Mouse (Mus musculus) kidney, postnatal 14 days (tissue): ENCODE measurements around the gene Magi3.

ENCODE experiments used
- DNase-seq: peaks from one replicate; pipeline ENCODE4 v3.0.0; 2022; ENCODE audit warnings: mixed read lengths

Gene Magi3

DNA sequence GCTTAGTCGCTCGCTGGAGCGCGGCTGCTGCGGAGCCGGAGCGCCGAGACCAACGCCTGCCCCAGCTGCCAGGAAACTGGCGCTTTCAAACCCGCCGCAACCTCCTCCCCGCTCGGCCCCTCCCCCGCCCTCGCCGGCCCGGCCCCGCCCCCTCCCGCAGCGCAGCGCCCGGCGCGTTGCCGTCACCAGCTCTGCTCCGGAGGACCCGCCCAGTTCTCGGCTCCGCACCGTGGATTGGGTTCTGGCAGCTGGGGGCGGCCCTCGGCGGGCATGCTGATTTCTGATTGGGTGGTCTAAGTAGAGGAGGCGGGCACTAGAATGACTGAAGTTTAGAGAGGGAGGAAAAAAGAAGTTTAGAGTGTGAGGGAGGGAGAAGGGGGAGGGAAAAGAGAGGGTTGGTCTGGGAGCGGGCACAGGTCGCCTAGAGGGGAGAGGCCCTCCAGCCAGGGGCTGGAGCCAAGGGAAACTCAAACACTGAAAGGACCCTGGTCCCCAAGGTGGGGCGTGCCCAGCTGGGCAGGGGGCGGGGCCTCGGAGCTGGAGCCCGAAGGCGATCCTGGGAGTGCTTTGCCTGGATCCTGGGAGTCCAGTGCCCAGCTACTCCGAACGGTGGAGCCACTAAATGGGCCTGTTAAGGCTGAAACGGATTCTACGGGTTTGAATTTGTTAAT lies at the start of gene Magi3:
TSS of gene Magi3 (minus strand) at position 80 of the 671 bp plus-strand sequence.
- DNase-seq = peak; percentile 99

DNA sequence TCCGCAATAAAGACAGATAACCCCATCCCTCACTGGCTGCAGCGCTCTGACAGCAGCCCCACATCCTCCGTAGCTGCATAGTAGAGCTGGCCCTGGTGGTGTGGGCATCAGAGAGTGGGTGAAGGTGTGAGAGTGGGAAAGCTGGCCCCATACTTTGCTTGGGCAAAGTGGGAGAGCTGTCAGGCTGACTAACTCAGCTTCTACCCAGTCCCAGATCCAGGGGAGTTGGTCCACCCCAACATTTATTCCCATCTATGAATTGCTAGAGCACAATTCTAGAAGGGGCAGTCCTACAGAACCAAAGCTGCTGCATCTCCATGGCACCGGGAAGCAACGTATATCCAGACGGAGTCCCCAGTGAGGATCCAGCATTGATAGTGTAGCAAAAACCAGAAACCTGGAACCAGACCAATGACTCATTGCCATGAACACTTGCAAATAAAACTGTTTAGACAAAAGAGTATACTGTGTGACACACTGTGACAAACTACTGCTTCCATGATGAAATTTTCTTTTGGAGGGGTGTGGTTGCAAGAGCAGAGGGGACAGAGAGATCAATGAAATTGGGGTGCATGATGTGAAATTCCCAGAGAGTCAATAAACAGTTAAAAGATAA lies 44.5 kb upstream of the Magi3 start:
- no peak for DNase-seq

DNA sequence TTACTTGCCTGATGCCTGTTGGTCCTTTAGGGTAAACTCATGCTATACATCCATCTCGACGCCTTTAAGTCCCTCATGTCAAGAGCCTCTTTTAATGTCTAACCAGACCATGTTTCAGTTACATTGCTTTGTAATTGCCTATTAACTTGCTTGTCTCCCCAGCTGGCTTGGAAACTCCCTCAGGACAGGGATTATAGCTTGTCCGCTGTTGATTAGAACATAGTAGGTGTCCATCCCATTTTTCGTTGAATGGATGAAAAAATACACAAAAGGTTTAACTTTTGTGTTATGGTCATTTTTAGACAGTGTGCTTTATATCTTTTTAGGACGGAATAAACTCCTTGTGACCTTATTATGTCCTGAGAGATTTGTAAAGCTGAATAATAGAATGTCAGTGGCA lies 40.0 kb upstream of the Magi3 start:
- DNase-seq = no peak

DNA sequence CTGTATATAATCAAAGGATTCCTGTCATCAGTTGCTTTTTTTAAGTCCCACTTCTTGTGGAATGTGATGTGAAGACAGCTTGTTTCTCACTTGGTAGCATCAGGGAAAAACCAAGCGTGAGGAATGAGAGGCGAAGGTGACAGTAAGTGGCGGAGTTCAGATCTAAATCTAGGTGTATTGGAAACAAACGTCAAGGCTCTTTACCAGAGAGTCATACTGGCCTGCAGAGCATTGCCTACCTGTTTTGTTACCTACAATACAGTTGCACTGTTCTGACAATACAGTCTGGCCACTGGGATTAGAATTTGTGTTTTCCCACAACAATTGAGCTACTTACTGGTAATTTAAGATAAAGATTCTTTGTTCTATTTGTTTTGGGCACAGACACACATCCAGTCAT lies 39.0 kb upstream of the Magi3 start:
- no peak for DNase-seq

DNA sequence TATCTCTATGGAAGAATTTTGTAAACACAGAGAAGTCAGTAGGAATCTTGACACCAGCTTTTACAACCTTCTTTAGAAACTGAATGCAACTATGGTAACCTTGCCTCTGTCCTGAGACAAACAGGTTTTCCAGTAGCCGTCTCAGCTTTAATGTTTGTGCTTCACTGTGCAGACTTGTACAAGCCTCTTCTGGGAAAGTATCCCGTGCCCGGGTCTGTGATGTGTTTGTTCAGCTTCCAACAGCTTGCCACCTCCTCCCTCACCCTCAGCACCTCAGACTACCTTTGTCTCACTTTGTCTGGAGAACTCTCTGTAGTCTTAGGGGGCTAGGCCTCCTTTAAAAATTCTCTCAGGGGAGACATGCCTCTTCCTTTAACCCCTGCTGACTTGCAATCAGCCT lies 36.9 kb upstream of the Magi3 start:
- DNase-seq = no peak

DNA sequence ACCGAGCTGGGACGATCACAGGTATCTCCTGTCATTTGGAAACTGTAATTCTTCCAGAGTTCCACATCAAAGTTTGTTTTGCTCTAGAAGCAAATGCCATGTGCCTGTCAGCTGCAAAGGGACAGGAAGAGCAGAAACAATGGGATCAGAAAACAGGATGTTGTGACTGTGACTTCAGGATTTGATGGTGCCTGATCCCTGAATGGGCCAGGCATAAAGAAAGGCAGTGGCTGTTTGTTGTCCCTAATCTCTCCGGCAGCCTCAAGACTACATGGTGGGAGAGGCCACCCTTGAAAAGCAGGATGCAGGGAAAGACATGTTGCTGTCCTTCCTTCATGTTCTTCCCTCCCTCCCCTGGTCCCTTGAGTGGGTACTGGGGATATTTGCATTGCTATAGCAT lies 33.6 kb upstream of the Magi3 start:
- peak; percentile 8 for DNase-seq

DNA sequence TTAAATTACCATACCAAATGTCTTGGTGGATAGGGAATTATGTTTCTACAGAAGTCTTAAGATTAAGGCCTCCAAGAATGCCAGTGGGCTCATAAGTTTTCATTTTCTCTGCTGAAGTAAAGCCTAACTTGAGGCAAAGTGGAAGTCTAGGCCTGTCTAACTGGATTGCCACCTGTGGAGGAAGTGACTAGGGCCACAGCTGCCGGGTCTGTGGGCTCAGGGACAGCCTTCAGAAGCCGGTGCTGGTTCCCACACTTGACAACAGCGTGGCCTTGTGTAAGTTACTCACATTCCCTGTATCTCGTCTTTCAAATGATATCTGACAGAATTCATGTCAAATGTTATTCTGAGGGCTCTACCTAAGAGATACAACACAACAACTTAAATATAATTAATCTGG lies 27.7 kb upstream of the Magi3 start:
- DNase-seq = no peak

DNA sequence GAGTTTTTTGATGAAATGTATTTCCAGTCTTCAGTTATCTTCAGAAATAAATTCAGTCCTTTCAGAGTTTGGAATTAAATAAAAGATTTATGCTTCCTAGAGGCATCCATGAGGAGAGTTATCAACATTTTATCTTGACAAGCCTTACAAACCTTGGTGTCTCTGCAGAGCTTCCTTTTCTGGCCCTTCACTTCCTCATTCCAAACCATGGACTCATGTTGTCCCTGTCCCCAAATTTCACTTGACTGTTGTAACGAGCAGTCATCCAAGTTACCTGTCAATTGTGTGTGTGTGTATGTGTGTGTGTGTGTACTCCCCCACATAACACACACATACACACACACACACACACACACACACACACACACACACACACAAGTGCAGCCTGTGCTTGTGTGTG lies 26.9 kb upstream of the Magi3 start:
- no peak for DNase-seq

DNA sequence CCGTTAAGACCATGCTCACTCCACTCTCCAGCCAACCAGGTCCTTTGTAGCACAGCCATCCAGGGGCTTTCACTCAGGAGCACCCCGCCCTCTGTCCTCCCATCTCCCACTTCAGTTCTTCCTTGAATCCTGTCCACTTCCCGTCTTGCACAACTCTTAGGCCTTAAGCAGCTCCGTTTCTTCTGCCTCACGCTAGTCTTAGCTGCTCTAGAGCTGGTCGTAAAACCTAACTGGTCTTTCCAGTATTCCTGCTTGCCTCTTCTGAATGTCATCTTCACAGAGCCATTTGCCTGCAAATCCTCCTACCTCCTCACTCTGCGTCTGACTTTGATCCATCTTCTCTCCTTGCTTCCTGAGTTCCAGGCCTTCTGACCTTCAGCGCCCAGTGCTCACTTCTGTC lies 24.2 kb upstream of the Magi3 start:
- no peak for DNase-seq

DNA sequence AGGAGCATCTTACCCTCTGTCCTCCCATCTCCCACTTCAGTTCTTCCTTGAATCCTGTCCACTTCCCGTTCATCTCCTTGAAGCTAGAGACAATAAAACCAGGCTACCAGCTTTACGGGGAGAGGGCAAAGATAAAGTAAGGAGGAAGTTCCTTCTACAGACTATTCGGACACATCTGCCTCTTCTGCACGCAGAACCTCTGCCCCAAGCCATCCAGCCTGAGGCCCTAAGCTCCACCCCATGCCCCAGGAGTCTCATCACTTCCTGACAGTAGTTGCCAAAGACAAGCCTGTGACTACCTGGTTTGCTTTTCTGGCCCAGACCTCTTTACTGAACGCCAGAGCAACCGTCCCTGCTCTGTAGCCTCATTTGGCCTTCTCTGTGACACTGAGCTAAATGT lies 23.8 kb upstream of the Magi3 start:
- DNase-seq = no peak

DNA sequence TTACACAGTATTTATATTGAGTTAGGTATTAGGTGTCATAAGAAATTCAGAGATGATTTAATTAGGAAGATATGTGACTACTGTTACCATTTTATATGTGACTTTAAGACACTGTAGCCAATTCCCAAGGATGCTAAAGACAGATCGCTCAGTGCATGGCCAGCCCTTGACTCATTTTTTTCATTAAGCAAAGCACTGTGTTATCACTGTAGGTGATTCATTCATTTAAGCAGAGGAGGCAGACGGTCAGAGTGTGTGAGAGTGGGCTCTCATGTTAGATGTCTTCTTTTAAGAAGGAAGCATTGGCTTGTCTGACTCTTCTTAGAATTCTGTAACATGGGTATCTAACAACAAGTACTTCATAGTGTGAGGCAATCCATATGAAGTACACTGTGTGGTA lies 19.6 kb upstream of the Magi3 start:
- DNase-seq = no peak

DNA sequence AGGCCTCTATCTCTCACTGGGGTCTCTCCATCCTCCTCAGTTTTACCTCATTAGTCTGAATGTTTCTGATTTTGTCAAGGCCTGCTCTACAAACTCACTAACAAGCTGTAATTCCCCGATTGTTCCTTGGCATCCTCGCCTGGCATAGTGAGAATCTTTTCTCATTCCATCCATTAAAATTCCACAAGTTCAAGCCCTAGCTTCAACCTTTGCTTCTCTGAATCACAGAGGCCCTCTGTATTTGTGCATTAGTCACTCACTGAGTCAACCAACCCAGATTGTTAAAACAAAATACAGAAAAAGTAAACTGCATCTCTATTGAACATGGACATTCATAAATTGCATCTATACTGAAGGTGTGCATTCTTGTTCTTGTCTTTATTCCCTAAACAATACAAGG lies 19.2 kb upstream of the Magi3 start:
- no peak for DNase-seq

DNA sequence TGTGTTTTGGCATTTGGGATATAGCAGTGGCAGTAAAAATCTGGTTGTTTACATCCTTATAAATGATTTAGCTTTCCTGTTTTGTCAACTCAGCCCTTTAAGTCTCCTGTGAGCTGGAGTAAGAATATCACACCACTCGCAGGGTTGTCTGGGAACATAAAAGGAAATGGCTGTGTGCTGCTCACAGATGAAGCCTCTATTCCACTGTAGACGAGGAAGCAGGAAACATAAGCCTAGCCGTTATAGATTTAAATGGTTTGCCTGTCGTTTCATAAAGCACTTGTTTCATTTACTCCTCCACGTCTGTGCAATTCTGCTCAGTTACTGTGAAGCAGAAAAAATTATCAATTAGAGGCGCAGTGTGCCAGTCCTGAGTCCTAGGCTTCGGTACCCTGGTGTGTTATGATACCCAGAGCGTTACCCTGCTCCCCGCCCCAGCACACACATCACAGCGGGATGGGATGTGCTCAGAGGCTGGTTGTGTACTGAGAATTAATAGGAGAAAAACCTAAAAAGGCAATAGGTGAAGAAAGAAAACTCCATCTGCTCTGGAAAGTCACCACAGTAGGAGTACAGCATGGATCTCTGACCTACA lies 17.8 kb upstream of the Magi3 start:
- no peak for DNase-seq

DNA sequence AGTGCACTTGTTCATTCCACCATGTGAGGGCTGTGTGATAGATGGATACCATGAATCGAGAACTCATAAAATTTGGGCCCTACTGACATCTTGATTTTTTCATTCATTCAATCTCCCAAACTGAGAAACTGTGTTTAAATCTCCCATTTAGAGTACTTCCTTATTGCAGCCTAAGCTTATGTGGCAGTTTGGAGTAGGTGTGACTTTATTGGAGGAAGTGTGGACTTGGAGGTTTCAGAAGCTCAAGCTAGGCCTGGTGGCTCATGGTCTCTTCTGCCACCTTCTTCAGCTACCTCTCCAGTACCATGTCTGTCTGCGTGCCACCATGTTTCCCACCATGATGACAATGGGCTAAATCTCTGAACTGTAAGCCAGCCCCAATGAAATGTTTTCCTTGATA lies 15.9 kb upstream of the Magi3 start:
- no peak for DNase-seq

DNA sequence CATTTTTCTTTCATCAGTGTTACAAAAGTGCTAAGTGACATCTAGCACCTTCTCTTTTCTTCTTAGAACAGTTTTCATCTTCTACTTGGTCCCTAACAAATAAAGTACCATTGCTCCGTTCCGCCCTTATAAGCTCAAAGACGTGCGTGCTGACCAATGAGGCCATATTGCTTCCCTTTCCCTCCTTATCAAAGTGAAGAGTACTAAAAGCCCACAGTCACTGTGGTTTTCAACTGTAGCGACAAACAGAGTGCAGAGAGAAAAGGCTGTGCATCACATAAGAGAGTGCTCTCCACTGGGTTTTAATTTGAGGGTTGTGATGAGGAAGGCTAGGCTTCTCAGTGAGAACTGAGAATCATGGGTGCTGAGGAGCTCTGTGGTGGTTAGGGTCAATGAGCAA lies 14.9 kb upstream of the Magi3 start:
- no peak for DNase-seq

DNA sequence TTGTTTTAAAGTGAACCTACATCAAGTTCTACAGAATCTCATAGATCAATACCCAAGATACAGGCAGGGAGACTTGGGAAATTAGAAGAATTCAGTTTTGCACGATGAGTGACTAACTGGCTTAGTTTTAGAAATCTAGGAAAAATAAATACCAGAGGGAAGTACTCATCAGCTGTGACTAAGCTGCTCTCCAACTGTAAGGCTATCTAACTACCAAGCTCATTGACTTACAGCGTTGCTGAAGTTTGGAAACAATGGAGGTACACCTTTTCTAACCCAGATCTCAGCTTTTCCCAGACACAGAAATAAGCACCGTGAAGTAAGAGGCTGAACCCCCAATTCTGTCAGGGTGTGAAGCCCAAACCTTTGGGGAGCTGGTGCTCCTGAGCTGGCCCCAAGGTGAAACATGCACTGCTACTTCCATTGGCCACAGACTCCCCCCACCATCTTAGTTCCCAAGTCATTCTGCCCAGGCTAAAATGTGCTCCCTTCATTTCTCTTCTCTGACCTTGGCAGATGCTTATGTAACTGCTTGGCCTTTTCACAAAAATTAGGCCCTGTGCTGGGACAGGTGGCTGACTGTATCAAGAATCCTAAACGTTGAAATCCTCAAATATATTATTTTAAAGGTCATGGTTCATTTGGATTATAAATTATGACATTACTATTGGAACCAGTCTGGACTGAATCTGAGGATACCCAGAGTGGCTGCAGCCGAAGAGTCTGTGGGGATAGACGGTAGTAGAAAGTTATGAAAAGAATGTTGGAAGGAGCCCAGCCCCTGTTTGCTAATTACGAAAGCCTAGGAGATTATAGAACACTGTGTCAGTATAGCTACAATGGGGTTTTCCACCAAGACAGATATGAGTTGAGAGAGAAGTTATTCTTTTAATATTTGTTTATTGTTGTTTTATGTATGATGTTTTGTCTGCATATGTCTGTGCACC lies 13.5 kb upstream of the Magi3 start:
- DNase-seq = peak; percentile 27

DNA sequence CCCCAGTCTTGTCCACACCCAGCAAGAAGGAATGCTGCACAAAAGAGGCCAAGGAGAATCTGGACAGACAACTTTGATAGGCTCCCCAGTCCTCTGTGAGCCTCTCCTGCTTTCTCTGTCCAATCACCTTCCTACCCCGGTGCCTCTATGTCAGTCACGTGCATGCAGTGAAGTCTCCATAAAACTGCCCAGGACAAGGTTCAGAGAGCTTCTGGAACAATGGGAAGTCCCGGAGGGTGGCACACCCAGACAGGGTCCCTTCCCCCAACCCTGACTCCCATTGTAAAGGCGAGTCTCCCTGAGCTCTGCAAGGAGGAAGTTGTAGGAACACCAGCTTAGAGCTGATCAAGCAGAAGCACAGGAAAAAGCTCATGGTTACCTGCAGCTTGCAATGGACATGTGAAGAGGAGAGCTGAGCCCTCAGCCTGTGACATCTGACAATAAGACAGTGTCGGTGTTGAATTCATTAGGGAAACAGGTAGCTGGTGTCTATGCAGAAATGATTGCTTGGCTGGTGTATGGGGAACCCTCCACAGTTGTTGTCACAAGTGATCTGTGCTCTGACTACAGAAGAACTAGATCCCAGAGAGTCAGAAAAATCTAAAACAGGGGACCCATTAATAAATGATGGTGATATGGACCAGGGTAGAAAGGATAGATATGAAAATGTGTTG lies 7.4 kb upstream of the Magi3 start:
- DNase-seq = peak; percentile 44

DNA sequence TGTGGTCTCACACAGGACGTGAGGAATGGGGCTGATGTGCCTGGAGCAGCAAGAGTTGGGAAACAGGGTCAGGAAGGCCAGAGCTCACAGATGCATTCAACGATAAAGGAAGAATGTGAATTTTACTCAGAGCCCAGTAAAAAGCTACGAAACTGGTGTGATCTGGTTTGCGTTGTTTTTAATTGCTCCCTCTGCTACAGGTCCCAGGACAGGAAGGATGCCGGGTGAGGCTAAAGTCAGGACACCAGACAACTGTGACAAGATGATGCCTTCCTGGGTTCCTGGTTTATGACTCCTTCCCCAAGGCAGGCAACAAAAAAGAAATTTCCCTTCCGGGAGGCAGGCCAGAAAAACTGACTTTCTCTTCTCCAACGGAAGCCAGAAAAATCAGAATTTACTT lies 6.6 kb upstream of the Magi3 start:
- DNase-seq = peak; percentile 16

DNA sequence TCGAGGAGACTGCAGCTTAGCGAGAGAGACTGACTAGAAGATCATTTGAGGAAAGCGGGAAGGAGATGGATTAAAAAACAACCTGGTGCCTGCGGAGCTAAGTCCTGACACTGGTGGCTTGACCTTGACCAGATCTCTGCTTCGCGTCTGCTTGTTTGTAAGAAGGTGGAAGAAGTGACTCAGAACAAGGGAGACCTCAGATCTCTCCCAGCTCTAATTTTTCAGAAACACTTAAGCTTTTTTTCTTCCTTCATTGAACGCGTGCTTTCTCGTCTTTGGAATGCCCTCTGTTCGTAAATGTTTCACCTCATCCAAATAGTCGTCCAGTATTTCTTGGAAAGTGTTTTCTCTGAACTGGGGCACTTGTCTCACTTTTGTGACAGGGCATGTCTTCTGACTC lies 982 bp upstream of the Magi3 start:
- DNase-seq = no peak

DNA sequence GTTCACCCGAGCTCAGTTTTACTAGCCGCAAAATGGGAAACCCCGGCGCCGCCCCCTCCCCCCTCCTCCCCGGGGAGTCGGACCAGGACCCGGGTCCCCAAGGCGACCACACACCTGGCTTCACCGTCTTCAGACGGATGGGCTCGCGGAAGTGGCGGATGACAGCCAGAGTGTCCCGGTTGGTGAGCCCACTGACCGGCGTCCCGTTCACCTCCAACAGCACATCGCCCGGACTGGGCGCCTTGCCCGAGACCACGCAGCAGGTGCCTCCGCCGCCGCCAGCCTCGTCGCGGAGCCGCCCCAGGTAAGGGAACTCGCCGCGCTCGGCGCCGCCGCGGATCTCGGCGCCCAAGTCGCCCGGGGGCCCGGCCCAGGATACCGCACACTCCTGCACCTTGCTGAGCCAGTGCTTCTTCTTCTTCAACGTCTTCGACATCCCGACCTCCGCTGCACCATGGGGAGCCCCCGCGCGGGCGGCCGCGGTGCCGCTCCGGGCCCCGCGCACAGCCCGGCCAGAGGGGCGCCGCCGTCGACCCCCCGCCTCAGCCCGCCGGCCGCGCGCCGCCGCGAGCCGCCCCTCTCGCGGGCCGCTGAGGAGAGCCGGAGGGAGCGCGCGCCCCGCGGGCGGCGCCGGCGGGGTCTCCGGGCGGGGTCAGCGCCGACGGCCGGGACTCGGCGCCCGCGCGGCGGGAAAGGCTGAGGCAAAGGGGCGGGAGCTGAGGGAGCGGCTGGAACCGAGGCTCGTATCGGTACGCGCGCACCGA lies 461 bp downstream of the Magi3 start:
- DNase-seq = peak; percentile 70

DNA sequence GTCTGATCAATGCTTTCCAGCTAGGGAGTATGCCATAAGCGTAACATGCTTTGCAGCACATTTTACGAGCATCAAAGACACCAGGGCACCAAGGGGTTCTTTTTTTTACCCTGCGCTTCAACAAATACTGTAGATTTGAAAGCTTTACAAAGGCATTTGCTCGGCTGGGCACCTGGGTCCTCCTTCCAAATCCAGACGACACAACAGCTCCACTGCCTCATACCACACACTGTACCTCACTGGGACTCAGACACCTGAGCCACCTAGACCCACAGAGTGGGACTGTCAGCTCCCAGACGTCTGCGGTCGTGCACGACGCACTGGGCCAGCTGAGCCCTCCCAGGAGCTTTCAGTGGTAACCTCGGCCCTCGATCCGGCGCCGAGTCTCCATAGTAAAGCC lies 1.2 kb downstream of the Magi3 start:
- DNase-seq = peak; percentile 42

DNA sequence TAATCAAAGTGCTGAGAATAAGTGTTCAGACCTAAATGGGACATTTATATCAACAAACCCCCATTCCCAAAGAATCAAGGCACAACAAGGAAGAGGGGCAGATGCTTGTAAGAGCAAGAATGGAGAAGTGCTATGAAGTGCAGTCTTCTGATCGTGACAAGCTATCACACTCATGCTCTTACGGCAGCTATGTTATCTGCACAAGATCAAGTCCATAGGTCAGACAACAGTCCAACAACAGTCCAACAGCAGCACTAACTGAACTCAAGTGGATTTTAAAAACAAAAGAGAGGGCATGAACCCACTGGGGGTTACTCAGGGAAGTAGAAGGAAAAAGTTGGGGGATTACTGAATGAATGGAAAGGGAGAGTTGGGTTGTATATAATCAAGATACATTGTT lies 30.4 kb downstream of the Magi3 start:
- DNase-seq = no peak
